Mouse (Mus musculus) neural tube, embryonic 14.5 days (tissue): ENCODE measurements around the gene Cnga1. TPM values are rescaled to one million over a fixed set of nuclear protein-coding genes. Genes with fewer than 3 reads are reported as not detected.
"Not testable (repeated sequence)": the region's sequence is repeated elsewhere in the genome, so short reads cannot be mapped to it uniquely, and the experiment has no call there.

Experiments
- ATAC-seq: fragments of 200-750 bp; cut with Nextera tagmentation; 2 replicates; pipeline ENCODE4 v1.8.0; 2017; ENCODE audit warnings: low read depth, mild to moderate bottlenecking, moderate TSS enrichment, moderate library complexity
- H3K27ac ChIP-seq: fragments of 300-500 bp; sonication (generic); 2 replicates; pipeline ENCODE4 v1.5.1; 2014; ENCODE audit warnings: low read depth, mild to moderate bottlenecking, control low read depth, low read length, moderate library complexity, mixed read lengths
- H3K27me3 ChIP-seq: fragments of 300-500 bp; sonication (generic); 2 replicates; pipeline ENCODE4 v1.6.1; 2014; ENCODE audit warnings: low read length; ENCODE audit not compliant: control insufficient read depth, insufficient read depth
- H3K36me3 ChIP-seq: fragments of 300-500 bp; sonication (generic); 2 replicates; pipeline ENCODE4 v1.6.1; 2014; ENCODE audit warnings: low read length, mixed read lengths; ENCODE audit not compliant: control insufficient read depth, insufficient read depth
- H3K4me1 ChIP-seq: fragments of 300-500 bp; sonication (generic); 2 replicates; pipeline ENCODE4 v1.6.1; 2014; ENCODE audit warnings: low read length; ENCODE audit not compliant: control insufficient read depth, insufficient read depth
- H3K4me2 ChIP-seq: fragments of 300-500 bp; sonication (generic); 2 replicates; pipeline ENCODE4 v1.6.1; 2014; ENCODE audit warnings: mild to moderate bottlenecking, low read depth, low read length, control low read depth
- H3K4me3 ChIP-seq: fragments of 300-500 bp; sonication (generic); 2 replicates; pipeline ENCODE4 v1.5.1; 2014; ENCODE audit warnings: low read depth, low read length, control low read depth, mixed read lengths
- H3K9ac ChIP-seq: fragments of 300-500 bp; sonication (generic); replicated peaks from 2 replicates; pipeline ENCODE4 v1.6.1; 2014; ENCODE audit warnings: low read depth, mild to moderate bottlenecking, control low read depth, low read length, mixed read lengths
- H3K9me3 ChIP-seq: fragments of 300-500 bp; sonication (generic); 2 replicates; pipeline ENCODE4 v1.6.1; 2016; ENCODE audit warnings: low read length; ENCODE audit not compliant: control insufficient read depth
- WGBS: fragments of 180-500 bp; shearing (Covaris S2); extraction: QIAGEN DNeasy Blood & Tissue Kit; methylation state at CpG from one replicate; pipeline ENCODE4 v1.1.7; 2014; 5-methylcytosine and 5-hydroxymethylcytosine counted together
- polyA plus RNA-seq: library from polyadenylated mRNA; unstranded; fragments of >200 nt; fragmentation: Nextera tagmentation; extraction: Ambion mirVana; gene quantifications from 2 replicates; pipeline ENCODE4 v1.2.1, GENCODE M21; 2014

The Cnga1 gene
- polyA plus RNA-seq, 1 experiment from 2014 or later, result not detected

- H3K9me3 ChIP-seq, H3K4me2 ChIP-seq, H3K27ac ChIP-seq, H3K4me1 ChIP-seq, H3K9ac ChIP-seq, H3K36me3 ChIP-seq, H3K27me3 ChIP-seq: not testable (repeated sequence)
- peak; percentile 50 for ATAC-seq
- WGBS, result 22% methylated on average over 10 of the region's 10 CpGs
- H3K4me3 ChIP-seq, result peak overlapping the region; percentile 35; the same call in 1 of the 2 replicates
Observed at GRCm38 (mm10) chr5:72579599-72579998, 64.5 kb downstream of the Cnga1 start.

- H3K9ac ChIP-seq, result no peak overlapping the region
- 83% methylated on average over 5 of the region's 5 CpGs for WGBS
- no peaks in the 10 kb centered on the region for H3K9me3 ChIP-seq
- H3K4me2 ChIP-seq, result no peak overlapping the region
- no peaks in the 10 kb centered on the region for H3K4me1 ChIP-seq
- no peaks in the 10 kb centered on the region for H3K27me3 ChIP-seq
- no peak overlapping the region for H3K4me3 ChIP-seq
- H3K36me3 ChIP-seq, result no peaks in the 10 kb centered on the region
- no peak for ATAC-seq
- no peak overlapping the region for H3K27ac ChIP-seq
Observed at GRCm38 (mm10) chr5:72565621-72566020, 78.5 kb downstream of the Cnga1 start.

GRCm38 (mm10) chr5:72563183-72563582, 80.9 kb downstream of the Cnga1 start:
- WGBS, result 98% methylated on average over 2 of the region's 2 CpGs
- H3K9ac ChIP-seq, H3K4me2 ChIP-seq, H3K4me1 ChIP-seq, H3K4me3 ChIP-seq, H3K36me3 ChIP-seq, ATAC-seq, H3K27ac ChIP-seq, H3K9me3 ChIP-seq, H3K27me3 ChIP-seq: not testable (repeated sequence)

GRCm38 (mm10) chr5:72560976-72561628, 83.0 kb downstream of the Cnga1 start:
- no peaks in the 10 kb centered on the region for H3K36me3 ChIP-seq
- H3K4me3 ChIP-seq, result no peak overlapping the region
- H3K9ac ChIP-seq, result no peak overlapping the region
- H3K27me3 ChIP-seq, result no peaks in the 10 kb centered on the region
- peaks cover 5% of the 10 kb centered on the region; the same call in 1 of the 2 replicates for H3K4me1 ChIP-seq
- no peak overlapping the region for H3K4me2 ChIP-seq
- no peak for ATAC-seq
- 89% methylated on average over 3 of the region's 3 CpGs for WGBS
- H3K9me3 ChIP-seq, result no peaks in the 10 kb centered on the region
- H3K27ac ChIP-seq, result no peak overlapping the region

GRCm38 (mm10) chr5:72559544-72560049, 84.5 kb downstream of the Cnga1 start, which contains the start of gene Nfxl1:
TSS of gene Nfxl1 (minus strand) at chr5:72559684.
- ATAC-seq, result peak; percentile 97
- Histone ChIP-seq H3K27me3 (no peaks in the 10 kb centered on the region), H3K4me2 (peak within 1 kb of the TSS; percentile 65), H3K27ac (peak within 1 kb of the TSS; percentile 73), H3K4me3 (peak within 1 kb of the TSS; percentile 92), H3K4me1 (peaks cover 5% of the 10 kb centered on the region; the same call in 1 of the 2 replicates), H3K9me3 (no peaks in the 10 kb centered on the region), H3K9ac (peak within 1 kb of the TSS; percentile 84), H3K36me3 (no peaks in the 10 kb centered on the region)
- WGBS, result 0% methylated on average over 42 of the region's 42 CpGs

- no peaks in the 10 kb centered on the region for H3K36me3 ChIP-seq
- peak overlapping the region; percentile 73 for H3K27ac ChIP-seq
- ATAC-seq, result peak; percentile 72
- peak overlapping the region; percentile 92 for H3K4me3 ChIP-seq
- peaks cover 5% of the 10 kb centered on the region; the same call in 1 of the 2 replicates for H3K4me1 ChIP-seq
- H3K9ac ChIP-seq, result peak overlapping the region; percentile 84
- under 1% methylated on average over 56 of the region's 57 CpGs for WGBS
- H3K27me3 ChIP-seq, result no peaks in the 10 kb centered on the region
- no peaks in the 10 kb centered on the region for H3K9me3 ChIP-seq
- peak overlapping the region; percentile 65 for H3K4me2 ChIP-seq
Observed at GRCm38 (mm10) chr5:72558716-72559526, 85.2 kb downstream of the Cnga1 start.

GRCm38 (mm10) chr5:72556245-72556644, 87.8 kb downstream of the Cnga1 start:
- WGBS, result 84% methylated on average over 3 of the region's 3 CpGs
- no peak for ATAC-seq
- Histone ChIP-seq H3K36me3 (0 out of 2 replicates have a peak, but pooled peaks cover 4% of the 10 kb centered on the region), H3K4me3 (no peak overlapping the region), H3K4me2 (no peak overlapping the region), H3K9ac (no peak overlapping the region), H3K27me3 (no peaks in the 10 kb centered on the region), H3K27ac (no peak overlapping the region), H3K4me1 (peaks cover 5% of the 10 kb centered on the region; the same call in 1 of the 2 replicates), H3K9me3 (no peaks in the 10 kb centered on the region)
